Mouse (Mus musculus): ENCODE results near the gene Pmel.

The Pmel gene

DNA sequence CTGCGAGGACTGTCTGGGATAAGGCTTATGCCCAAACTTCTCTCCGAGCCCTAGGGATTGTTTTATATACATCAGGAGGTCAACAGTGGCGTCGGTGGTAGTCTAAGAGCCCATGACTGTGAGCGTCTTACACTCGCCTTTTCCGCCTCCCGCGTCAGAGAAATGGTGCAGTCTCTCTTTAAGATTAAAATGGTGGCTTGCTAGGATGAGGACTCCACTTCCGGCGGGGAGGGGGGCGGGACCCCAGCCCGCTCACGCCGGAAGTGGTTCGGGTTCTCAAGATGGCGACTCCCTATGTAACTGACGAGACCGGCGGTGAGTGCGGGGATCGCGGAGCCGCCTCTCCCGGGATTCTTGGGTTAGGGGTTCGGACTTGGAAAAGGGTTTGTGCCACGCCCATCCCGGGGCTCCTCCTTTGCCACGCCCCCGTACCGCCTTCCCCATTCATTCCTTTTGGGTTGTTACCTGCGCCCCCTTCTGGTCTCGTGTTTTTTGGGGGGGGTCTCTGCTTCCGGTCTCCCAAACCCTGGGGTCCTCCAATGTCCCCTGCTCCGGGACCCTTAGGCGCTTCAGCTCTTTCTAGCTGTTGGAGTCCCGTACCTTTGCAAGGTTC, 44.4 kb downstream of the Pmel start:
- ATAC-seq (ENCODE audit: low TSS enrichment), result peak; percentile 83

Measured in frontal cortex, adult (tissue).